Mouse (Mus musculus): ENCODE measurements at regions not wholly inside any gene's neighbourhood (a gene's known extent, or its start where the extent isn't known, plus 50 kb on each side); places are given as distances from the start of the nearest gene placed in this dataset.

GRCm38 (mm10) chr1:164548071-164548470, 89.9 kb upstream of the Atp1b1 start:
- TF ChIP-seq CTCF (IDR thresholded peaks at IDR 0.05; ENCODE audit: low read depth, low read length): no peak
- TF ChIP-seq POLR2A (IDR thresholded peaks at IDR 0.05; ENCODE audit: insufficient read depth, low read length): no peak

Measured in ES-Bruce4 (cell line).